ENCODE assay signal across 8 mouse cellular contexts in genomic region chr9:106280808-106281544, GRCm38 (mm10). TPM values are rescaled to one million over a fixed set of nuclear protein-coding genes. Genes with fewer than 3 reads are reported as not detected.
A peak's percentile ranks its signal among the peaks of the same experiment; 100 is the strongest.
DNase-seq lines count a peak whose midpoint lies in the region; ATAC-seq lines count a peak whose summit lies in the region.

Gene Poc1a, plus strand, starts transcription at chr9:106281061.

- ATAC-seq in inflammation-experienced regulatory T-cells, adult 6 months, result peak; percentile 94
- ATAC-seq in megakaryocyte-erythroid progenitor cell, adult 5-6 weeks (replicated peaks; ENCODE audit: low FRiP score, low TSS enrichment, poor library complexity, severe bottlenecking), result peak; percentile 94

- peak; percentile 93 to 98 for DNase-seq in adrenal gland, adult (ENCODE audit: inconsistent age in 2 of 2, low spot score in 1 of 2)
- peak; percentile 98 for DNase-seq in embryo, embryonic 10.5 days (ENCODE audit: low spot score)
- peak; percentile 90 for DNase-seq in gastrocnemius, postnatal 14 days
- peak; percentile 91 to 93 for DNase-seq in left cerebral cortex, postnatal 10 days (ENCODE audit: extremely low spot score in 1 of 2, low spot score in 2 of 2)
- peak; percentile 88 for DNase-seq in right cerebral cortex, postnatal 25 days
- peak; percentile 85 to 94 for DNase-seq in urinary bladder, postnatal 4 days (ENCODE audit: low spot score in 2 of 2)

- intact Hi-C loops in gastrocnemius, postnatal 14 days (cut with DNase I; ENCODE audit: low total_unique reads), result no loop called here
- intact Hi-C loops in left cerebral cortex, postnatal 10 days (cut with DNase I), result no loop called here

RNA-seq across cellular contexts. Expression of gene Poc1a, which starts in this region (rescaled TPM):
- 1 to 10 TPM; 1.8 to 2.5 TPM for total RNA-seq in gastrocnemius, postnatal 14 days (2021)
- polyA plus RNA-seq in inflammation-experienced regulatory T-cells, adult 6 months (2017; shearing (Covaris generic)), result 10 to 100 TPM in 1 of 3 experiments, 1 to 10 TPM in 2; 3.6 to 21.4 (median 4.8) TPM
- total RNA-seq in left cerebral cortex, postnatal 10 days (2021), result 10 to 100 TPM; 15.6 to 17.8 TPM
- 29.1 and 48.1 TPM in 2 replicates for total RNA-seq in megakaryocyte-erythroid progenitor cell, adult 5-6 weeks (2014; fragmentation: Nextera tagmentation)
- 28.1 and 40.0 TPM in 2 replicates for total RNA-seq in megakaryocyte-erythroid progenitor cell, adult 5-6 weeks (2017)

Comparison
In these comparisons a context has a peak if more than half of its experiments do, and no peak if none do; other contexts are left out.
1. Peak in every context shown above with its lines: DNase-seq and ATAC-seq.
2. RNA of gene Poc1a (total RNA-seq): 28.1 to 48.1 TPM in megakaryocyte-erythroid progenitor cell, adult 5-6 weeks and 15.6 to 17.8 TPM in left cerebral cortex, postnatal 10 days; 1.8 to 2.5 TPM in gastrocnemius, postnatal 14 days; every median in the first group is over 4 times any median in the second.